Mouse (Mus musculus): ENCODE measurements around the gene Slc2a12. TPM values are rescaled to one million over a fixed set of nuclear protein-coding genes. Genes with fewer than 3 reads are reported as not detected.
A peak's percentile ranks its signal among the peaks of the same experiment; 100 is the strongest.

Gene Slc2a12
- polyA plus RNA-seq, 1 experiment: 3.8 TPM

DNA sequence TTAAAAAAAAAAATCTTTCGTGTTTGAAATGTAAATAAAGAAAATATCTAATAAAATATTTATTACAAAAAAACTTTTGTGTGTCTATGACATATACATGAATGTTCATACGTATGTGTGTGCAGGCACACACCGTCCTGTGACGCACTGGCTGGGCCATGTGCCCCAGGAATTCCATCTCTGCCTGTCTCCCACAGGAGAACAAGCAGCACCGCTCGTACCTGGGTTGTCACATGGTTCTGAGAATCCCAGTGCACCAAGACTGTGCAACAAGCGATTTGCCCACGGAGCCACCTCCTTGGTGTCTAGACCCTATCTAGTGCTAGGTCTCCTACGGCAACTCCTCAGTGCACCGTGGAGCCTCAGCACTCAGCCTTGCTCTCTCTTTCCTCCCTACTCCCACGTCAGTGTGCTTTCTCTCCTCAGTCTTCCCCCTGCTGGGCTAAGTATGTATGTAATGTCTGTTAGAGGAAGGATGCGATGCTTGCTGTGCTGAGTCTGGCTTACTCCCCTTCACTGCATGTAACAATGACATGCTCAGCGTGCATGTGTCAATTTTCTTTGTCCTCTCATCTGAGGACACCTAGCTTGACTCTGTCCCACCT is 65.5 kb downstream of the Slc2a12 start:
- TF ChIP-seq CTCF (IDR thresholded peaks at IDR 0.05; ENCODE audit: borderline replicate concordance, extremely low read depth, insufficient read depth, insufficient read length) (peak; percentile 9; the same call in 1 of the 2 replicates), POLR2A (IDR thresholded peaks at IDR 0.05; ENCODE audit: borderline replicate concordance, extremely low read depth, insufficient read depth, insufficient read length, poor library complexity, severe bottlenecking) (no peak)
- DNase-seq (ENCODE audit: low read depth): no peak

DNA sequence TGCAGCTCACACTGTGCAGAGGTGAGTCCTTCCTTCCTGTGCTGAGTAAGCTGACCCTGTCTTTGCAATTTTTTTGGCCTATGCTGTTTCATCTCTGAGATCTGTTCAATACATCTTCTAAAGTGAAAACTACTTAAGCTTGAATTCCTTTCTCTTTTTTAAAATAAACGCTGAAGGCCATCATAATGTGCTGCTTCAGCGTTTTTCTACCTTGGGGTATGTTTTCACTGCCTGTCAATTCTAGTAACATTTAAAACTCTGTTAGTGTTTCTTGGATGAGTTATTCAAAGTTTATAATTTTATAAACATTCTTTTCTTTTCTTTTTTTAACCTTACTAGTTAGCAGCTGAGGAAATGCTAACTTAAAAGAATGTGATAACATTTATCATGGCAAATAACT is 68.1 kb downstream of the Slc2a12 start:
- no peak for DNase-seq (ENCODE audit: low read depth)
- no peak for TF ChIP-seq CTCF (IDR thresholded peaks at IDR 0.05; ENCODE audit: borderline replicate concordance, extremely low read depth, insufficient read depth, insufficient read length)
- TF ChIP-seq POLR2A (IDR thresholded peaks at IDR 0.05; ENCODE audit: borderline replicate concordance, extremely low read depth, insufficient read depth, insufficient read length, poor library complexity, severe bottlenecking): no peak

DNA sequence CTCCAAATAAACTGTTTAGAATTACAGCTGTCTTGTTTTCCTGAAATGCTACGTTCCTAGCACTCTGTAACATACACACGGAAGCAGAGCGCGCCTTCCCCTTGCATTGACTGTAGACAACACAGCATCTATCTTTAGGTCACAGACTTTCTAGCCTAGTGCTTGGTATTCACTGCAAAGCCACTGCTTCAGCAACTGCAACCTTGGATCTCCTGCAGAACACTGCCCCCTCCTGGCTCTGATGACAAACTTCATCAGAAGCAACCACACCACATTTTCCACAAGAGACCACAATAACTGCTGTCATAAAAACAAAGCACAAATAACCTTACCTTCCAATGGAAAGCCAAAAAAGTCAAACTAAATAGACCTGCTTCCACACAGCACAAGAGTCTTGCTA is 69.7 kb downstream of the Slc2a12 start:
- DNase-seq (ENCODE audit: low read depth): peak; percentile 81
- TF ChIP-seq CTCF (IDR thresholded peaks at IDR 0.05; ENCODE audit: borderline replicate concordance, extremely low read depth, insufficient read depth, insufficient read length) (peak; percentile 78), POLR2A (IDR thresholded peaks at IDR 0.05; ENCODE audit: borderline replicate concordance, extremely low read depth, insufficient read depth, insufficient read length, poor library complexity, severe bottlenecking) (no peak)

DNA sequence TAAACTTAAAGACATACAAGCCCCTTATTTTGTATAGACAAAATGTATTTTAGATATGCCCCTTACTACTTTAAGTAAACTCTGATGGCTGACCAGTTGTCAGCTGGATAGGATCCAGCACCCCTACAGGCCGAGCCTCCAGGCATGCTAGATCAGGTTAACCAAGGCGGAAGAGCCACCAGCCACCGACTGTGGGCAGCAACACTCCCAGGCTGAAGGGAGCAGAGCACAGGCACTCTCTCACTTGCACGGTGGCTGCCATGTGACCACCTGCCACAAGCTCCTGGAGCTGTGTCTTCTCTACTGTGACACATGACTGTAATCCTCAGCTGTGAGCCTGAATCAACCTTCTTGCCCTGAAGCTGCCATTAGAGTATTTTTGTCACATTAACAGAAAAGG is 73.7 kb downstream of the Slc2a12 start:
- DNase-seq (ENCODE audit: low read depth): no peak

GRCm38 (mm10) chr10:22720781-22721529 is 76.1 kb downstream of the Slc2a12 start:
- no peak for DNase-seq (ENCODE audit: low read depth)
- TF ChIP-seq POLR2A (IDR thresholded peaks at IDR 0.05; ENCODE audit: borderline replicate concordance, extremely low read depth, insufficient read depth, insufficient read length, poor library complexity, severe bottlenecking): no peak
- TF ChIP-seq CTCF (IDR thresholded peaks at IDR 0.05; ENCODE audit: borderline replicate concordance, extremely low read depth, insufficient read depth, insufficient read length): no peak

More for the DNA sequence above, 73.7 kb downstream of the Slc2a12 start:
- TF ChIP-seq CTCF (IDR thresholded peaks at IDR 0.05; ENCODE audit: borderline replicate concordance, extremely low read depth, insufficient read depth, insufficient read length) (no peak), POLR2A (IDR thresholded peaks at IDR 0.05; ENCODE audit: borderline replicate concordance, extremely low read depth, insufficient read depth, insufficient read length, poor library complexity, severe bottlenecking) (no peak)

GRCm38 (mm10) chr10:22725166-22725565 is 80.4 kb downstream of the Slc2a12 start:
- no peak for DNase-seq (ENCODE audit: low read depth)
- no peak for TF ChIP-seq CTCF (IDR thresholded peaks at IDR 0.05; ENCODE audit: borderline replicate concordance, extremely low read depth, insufficient read depth, insufficient read length)
- no peak for TF ChIP-seq POLR2A (IDR thresholded peaks at IDR 0.05; ENCODE audit: borderline replicate concordance, extremely low read depth, insufficient read depth, insufficient read length, poor library complexity, severe bottlenecking)

GRCm38 (mm10) chr10:22726295-22726694 is 81.5 kb downstream of the Slc2a12 start:
- DNase-seq (ENCODE audit: low read depth): peak; percentile 58
- TF ChIP-seq CTCF (IDR thresholded peaks at IDR 0.05; ENCODE audit: borderline replicate concordance, extremely low read depth, insufficient read depth, insufficient read length) (no peak), POLR2A (IDR thresholded peaks at IDR 0.05; ENCODE audit: borderline replicate concordance, extremely low read depth, insufficient read depth, insufficient read length, poor library complexity, severe bottlenecking) (no peak)

DNA sequence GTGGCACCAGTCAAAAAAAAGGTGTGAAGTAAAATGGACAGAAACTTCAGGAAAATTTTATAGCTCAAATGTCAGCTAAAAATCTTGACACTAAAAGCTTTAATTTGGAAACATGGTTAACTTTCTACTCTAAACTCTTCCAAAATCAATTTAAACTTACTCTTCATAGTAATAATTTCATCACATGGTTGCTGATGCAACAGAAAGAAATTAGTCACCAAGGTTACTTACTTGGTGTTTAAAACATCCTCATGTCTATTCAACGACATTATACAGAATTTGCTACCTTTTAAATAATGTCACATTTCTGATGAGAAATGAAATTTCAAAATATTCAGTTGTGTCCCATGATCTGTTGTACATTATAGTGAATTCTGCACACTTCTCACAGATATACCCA is 83.4 kb downstream of the Slc2a12 start:
- TF ChIP-seq CTCF (IDR thresholded peaks at IDR 0.05; ENCODE audit: borderline replicate concordance, extremely low read depth, insufficient read depth, insufficient read length) (no peak), POLR2A (IDR thresholded peaks at IDR 0.05; ENCODE audit: borderline replicate concordance, extremely low read depth, insufficient read depth, insufficient read length, poor library complexity, severe bottlenecking) (no peak)
- no peak for DNase-seq (ENCODE audit: low read depth)

GRCm38 (mm10) chr10:22730266-22730991 is 85.6 kb downstream of the Slc2a12 start:
- TF ChIP-seq CTCF (IDR thresholded peaks at IDR 0.05; ENCODE audit: borderline replicate concordance, extremely low read depth, insufficient read depth, insufficient read length): no peak
- no peak for TF ChIP-seq POLR2A (IDR thresholded peaks at IDR 0.05; ENCODE audit: borderline replicate concordance, extremely low read depth, insufficient read depth, insufficient read length, poor library complexity, severe bottlenecking)

GRCm38 (mm10) chr10:22730992-22731271 is 86.1 kb downstream of the Slc2a12 start:
- no peak for DNase-seq (ENCODE audit: low read depth)
- TF ChIP-seq POLR2A (IDR thresholded peaks at IDR 0.05; ENCODE audit: borderline replicate concordance, extremely low read depth, insufficient read depth, insufficient read length, poor library complexity, severe bottlenecking) (no peak), CTCF (IDR thresholded peaks at IDR 0.05; ENCODE audit: borderline replicate concordance, extremely low read depth, insufficient read depth, insufficient read length) (no peak)

More at GRCm38 (mm10) chr10:22730266-22730991, 85.6 kb downstream of the Slc2a12 start:
- peak; percentile 66 for DNase-seq (ENCODE audit: low read depth)

DNA sequence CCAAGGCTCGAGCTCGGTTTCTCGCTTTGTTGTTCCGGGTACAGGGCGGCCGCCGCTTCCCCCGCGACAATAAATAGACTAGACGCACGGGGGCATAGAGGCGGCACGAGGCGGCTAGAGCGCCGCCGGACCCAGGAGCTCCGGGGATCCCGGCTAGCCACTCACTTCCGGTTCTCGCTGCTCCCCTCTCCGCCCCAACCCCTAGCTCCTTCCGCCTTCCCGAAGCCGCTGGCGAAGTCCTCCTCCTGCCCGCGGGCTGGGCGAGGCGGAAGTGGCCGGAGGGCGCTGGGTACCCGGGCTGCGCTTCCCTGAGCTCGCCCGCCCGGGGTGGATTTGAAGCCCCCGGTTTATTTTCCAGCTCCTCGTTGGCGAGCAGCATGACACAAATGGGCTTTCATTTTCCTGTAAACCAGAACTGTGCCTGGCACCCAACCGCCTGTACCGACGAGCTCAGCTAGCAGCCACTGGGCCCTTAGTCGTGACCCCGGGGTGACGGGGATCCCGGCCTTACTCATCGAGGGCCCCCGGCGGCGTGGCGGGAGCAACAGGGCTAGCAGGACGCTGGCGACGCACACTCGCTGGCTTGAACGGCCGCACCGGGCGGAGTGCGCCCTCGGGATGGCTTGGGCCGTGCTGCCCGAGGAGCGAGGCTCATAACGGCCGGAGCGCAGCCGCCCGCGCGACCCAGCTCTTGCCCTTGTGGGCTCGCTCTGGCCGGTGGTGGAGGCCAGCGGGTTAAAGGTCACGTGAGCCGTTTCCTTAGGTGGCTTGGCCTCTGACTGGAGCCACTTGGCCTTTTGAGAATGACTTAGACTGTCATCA is 86.7 kb downstream of the Slc2a12 start, which contains the start of gene Tbpl1:
Gene Tbpl1, minus strand, starts transcription at position 667 of the 822 bp plus-strand sequence.
- TF ChIP-seq CTCF (IDR thresholded peaks at IDR 0.05; ENCODE audit: borderline replicate concordance, extremely low read depth, insufficient read depth, insufficient read length) (no peak), POLR2A (IDR thresholded peaks at IDR 0.05; ENCODE audit: borderline replicate concordance, extremely low read depth, insufficient read depth, insufficient read length, poor library complexity, severe bottlenecking) (peak; percentile 92)

More for the DNA sequence above, 86.7 kb downstream of the Slc2a12 start, which contains the start of gene Tbpl1:
- DNase-seq (ENCODE audit: low read depth): peak; percentile 99

Measured in brain, embryonic 14.5 days (tissue).